Mouse (Mus musculus) hindbrain, embryonic 15.5 days (tissue): ENCODE measurements at regions not wholly inside any gene's neighbourhood (a gene's known extent, or its start where the extent isn't known, plus 50 kb on each side); places are given as distances from the start of the nearest gene placed in this dataset.
A peak's percentile ranks its signal among the peaks of the same experiment; 100 is the strongest.

Source experiments
- ATAC-seq: fragments of 200-750 bp; cut with Nextera tagmentation; 2 replicates; pipeline ENCODE4 v1.8.0; 2017; ENCODE audit warnings: low read depth, moderate number of reproducible peaks, moderate TSS enrichment; ENCODE audit not compliant: low FRiP score
- H3K27ac ChIP-seq: fragments of 300-500 bp; sonication (generic); replicated peaks from 2 replicates; pipeline ENCODE4 v1.5.1; 2015; ENCODE audit warnings: mild to moderate bottlenecking, inconsistent platforms
- H3K27me3 ChIP-seq: fragments of 300-500 bp; sonication (generic); 2 replicates; pipeline ENCODE4 v1.6.1; 2015; ENCODE audit warnings: control low read depth, inconsistent platforms
- H3K36me3 ChIP-seq: fragments of 300-500 bp; sonication (generic); 2 replicates; pipeline ENCODE4 v1.6.1; 2015; ENCODE audit warnings: control low read depth, inconsistent platforms
- H3K4me1 ChIP-seq: fragments of 300-500 bp; sonication (generic); replicated peaks from 2 replicates; pipeline ENCODE4 v1.6.1; 2015; ENCODE audit warnings: control low read depth, inconsistent platforms
- H3K4me2 ChIP-seq: fragments of 300-500 bp; sonication (generic); 2 replicates; pipeline ENCODE4 v1.6.1; 2015; ENCODE audit warnings: moderate library complexity, mild to moderate bottlenecking, inconsistent platforms
- H3K4me3 ChIP-seq: fragments of 300-500 bp; sonication (generic); 2 replicates; pipeline ENCODE4 v1.5.1; 2015; ENCODE audit warnings: mild to moderate bottlenecking, inconsistent platforms
- H3K9ac ChIP-seq: fragments of 300-500 bp; sonication (generic); 2 replicates; pipeline ENCODE4 v1.6.1; 2015; ENCODE audit warnings: inconsistent platforms
- H3K9me3 ChIP-seq: fragments of 300-500 bp; sonication (generic); 2 replicates; pipeline ENCODE4 v1.6.1; 2016; ENCODE audit warnings: control low read depth, inconsistent platforms
- WGBS: fragments of 180-500 bp; shearing (Covaris S2); methylation state at CpG from one replicate; pipeline ENCODE4 v1.1.7; 2015; 5-methylcytosine and 5-hydroxymethylcytosine counted together

- no peak overlapping the region for H3K27ac ChIP-seq
- no peak for ATAC-seq
- H3K4me3 ChIP-seq, result no peak overlapping the region
- 89% methylated on average over 2 of the region's 2 CpGs for WGBS
- no peaks in the 10 kb centered on the region for H3K36me3 ChIP-seq
- H3K27me3 ChIP-seq, result no peaks in the 10 kb centered on the region
- no peak overlapping the region for H3K9ac ChIP-seq
- no peak overlapping the region for H3K4me2 ChIP-seq
- no peaks in the 10 kb centered on the region for H3K4me1 ChIP-seq
- H3K9me3 ChIP-seq, result no peaks in the 10 kb centered on the region
These were observed 189.9 kb upstream of the Vstm2b start for GRCm38 (mm10) chr7:40708231-40708630.

- ATAC-seq, result no peak
- no peaks in the 10 kb centered on the region for H3K9me3 ChIP-seq
- WGBS, result 63% methylated on average over 6 of the region's 6 CpGs
These were observed 180.1 kb upstream of the Vstm2b start for GRCm38 (mm10) chr7:40717991-40718390.

GRCm38 (mm10) chr7:40736971-40737468 is 161.1 kb upstream of the Vstm2b start:
- Histone ChIP-seq H3K9ac (no peak overlapping the region), H3K4me1 (0 out of 2 replicates have a peak, but pooled peaks cover 4% of the 10 kb centered on the region), H3K27ac (no peak overlapping the region), H3K27me3 (no peaks in the 10 kb centered on the region), H3K4me2 (no peak overlapping the region), H3K36me3 (no peaks in the 10 kb centered on the region), H3K4me3 (no peak overlapping the region), H3K9me3 (no peaks in the 10 kb centered on the region)
- no peak for ATAC-seq
- WGBS, result 49% methylated on average over 6 of the region's 6 CpGs

More at GRCm38 (mm10) chr7:40717991-40718390, 180.1 kb upstream of the Vstm2b start:
- Histone ChIP-seq H3K4me2 (no peak overlapping the region), H3K27me3 (no peaks in the 10 kb centered on the region), H3K4me3 (no peak overlapping the region), H3K36me3 (no peaks in the 10 kb centered on the region), H3K27ac (no peak overlapping the region), H3K4me1 (no peaks in the 10 kb centered on the region), H3K9ac (no peak overlapping the region)

GRCm38 (mm10) chr7:40737496-40737895 is 160.6 kb upstream of the Vstm2b start:
- H3K4me3 ChIP-seq, result no peak overlapping the region
- no peak overlapping the region for H3K9ac ChIP-seq
- H3K36me3 ChIP-seq, result no peaks in the 10 kb centered on the region
- H3K27ac ChIP-seq, result no peak overlapping the region
- 65% methylated on average over 7 of the region's 7 CpGs for WGBS
- no peaks in the 10 kb centered on the region for H3K27me3 ChIP-seq
- no peak overlapping the region for H3K4me2 ChIP-seq
- H3K4me1 ChIP-seq, result 0 out of 2 replicates have a peak, but pooled peaks cover 4% of the 10 kb centered on the region
- no peaks in the 10 kb centered on the region for H3K9me3 ChIP-seq
- no peak for ATAC-seq

- H3K9ac ChIP-seq, result no peak overlapping the region
- H3K4me3 ChIP-seq, result no peak overlapping the region
- no peak for ATAC-seq
- WGBS, result 92% methylated on average over 3 of the region's 3 CpGs
- no peaks in the 10 kb centered on the region for H3K36me3 ChIP-seq
- H3K9me3 ChIP-seq, result no peaks in the 10 kb centered on the region
- H3K4me1 ChIP-seq, result 0 out of 2 replicates have a peak, but pooled peaks cover 4% of the 10 kb centered on the region
- H3K4me2 ChIP-seq, result no peak overlapping the region
- no peaks in the 10 kb centered on the region for H3K27me3 ChIP-seq
- no peak overlapping the region for H3K27ac ChIP-seq
These were observed 160.0 kb upstream of the Vstm2b start for GRCm38 (mm10) chr7:40738174-40738573.

GRCm38 (mm10) chr7:40742553-40743151 is 155.5 kb upstream of the Vstm2b start:
- no peaks in the 10 kb centered on the region for H3K9me3 ChIP-seq
- H3K9ac ChIP-seq, result no peak overlapping the region
- no peak overlapping the region for H3K27ac ChIP-seq
- H3K4me2 ChIP-seq, result no peak overlapping the region
- no peaks in the 10 kb centered on the region for H3K4me1 ChIP-seq
- H3K4me3 ChIP-seq, result no peak overlapping the region
- 58% methylated on average over 4 of the region's 4 CpGs for WGBS
- ATAC-seq, result no peak; the same call in 1 of the 2 replicates
- H3K36me3 ChIP-seq, result no peaks in the 10 kb centered on the region
- no peaks in the 10 kb centered on the region for H3K27me3 ChIP-seq

- ATAC-seq, result 0 out of 2 replicates have a peak, but pooled peaks have one; percentile 51
- H3K4me3 ChIP-seq, result no peak overlapping the region
- H3K9ac ChIP-seq, result no peak overlapping the region
- peaks cover 10% of the 10 kb centered on the region for H3K4me1 ChIP-seq
- no peak overlapping the region for H3K27ac ChIP-seq
- no peak overlapping the region for H3K4me2 ChIP-seq
- no peaks in the 10 kb centered on the region for H3K27me3 ChIP-seq
- 25% methylated on average over 2 of the region's 2 CpGs for WGBS
- H3K36me3 ChIP-seq, result no peaks in the 10 kb centered on the region
- no peaks in the 10 kb centered on the region for H3K9me3 ChIP-seq
These were observed 146.3 kb upstream of the Vstm2b start for GRCm38 (mm10) chr7:40751779-40752178.

- H3K4me1 ChIP-seq, result peaks cover 10% of the 10 kb centered on the region
- H3K9ac ChIP-seq, result no peak overlapping the region
- H3K4me2 ChIP-seq, result no peak overlapping the region
- H3K36me3 ChIP-seq, result no peaks in the 10 kb centered on the region
- no peaks in the 10 kb centered on the region for H3K9me3 ChIP-seq
- no peak overlapping the region for H3K27ac ChIP-seq
- 0 out of 2 replicates have a peak, but pooled peaks have one; percentile 27 for ATAC-seq
- no peaks in the 10 kb centered on the region for H3K27me3 ChIP-seq
- WGBS, result 54% methylated on average over 3 of the region's 3 CpGs
- no peak overlapping the region for H3K4me3 ChIP-seq
These were observed 145.9 kb upstream of the Vstm2b start for GRCm38 (mm10) chr7:40752195-40752594.

GRCm38 (mm10) chr7:40753490-40753889 is 144.6 kb upstream of the Vstm2b start:
- Histone ChIP-seq H3K36me3 (no peaks in the 10 kb centered on the region), H3K4me1 (peaks cover 10% of the 10 kb centered on the region), H3K9me3 (no peaks in the 10 kb centered on the region), H3K4me3 (no peak overlapping the region), H3K27me3 (no peaks in the 10 kb centered on the region), H3K27ac (no peak overlapping the region), H3K4me2 (no peak overlapping the region), H3K9ac (no peak overlapping the region)
- WGBS, result 62% methylated on average over 1 of the region's 1 CpGs
- ATAC-seq, result no peak

- ATAC-seq, result peak; percentile 42; the same call in 1 of the 2 replicates
- Histone ChIP-seq H3K27me3 (no peaks in the 10 kb centered on the region), H3K4me1 (peaks cover 8% of the 10 kb centered on the region; the same call in 1 of the 2 replicates), H3K9ac (no peak overlapping the region), H3K4me3 (no peak overlapping the region), H3K27ac (no peak overlapping the region), H3K4me2 (no peak overlapping the region), H3K36me3 (no peaks in the 10 kb centered on the region), H3K9me3 (no peaks in the 10 kb centered on the region)
- 8% methylated on average over 5 of the region's 5 CpGs for WGBS
These were observed 135.6 kb upstream of the Vstm2b start for GRCm38 (mm10) chr7:40762520-40762919.

- Histone ChIP-seq H3K9ac (no peak overlapping the region), H3K36me3 (no peaks in the 10 kb centered on the region), H3K4me3 (no peak overlapping the region), H3K9me3 (no peaks in the 10 kb centered on the region), H3K4me2 (no peak overlapping the region), H3K4me1 (peaks cover 8% of the 10 kb centered on the region; the same call in 1 of the 2 replicates), H3K27me3 (no peaks in the 10 kb centered on the region), H3K27ac (no peak overlapping the region)
- WGBS, result 49% methylated on average over 3 of the region's 3 CpGs
- no peak for ATAC-seq
These were observed 132.0 kb upstream of the Vstm2b start for GRCm38 (mm10) chr7:40766142-40766541.

GRCm38 (mm10) chr7:40776220-40776619 is 121.9 kb upstream of the Vstm2b start:
- Histone ChIP-seq H3K27me3 (no peaks in the 10 kb centered on the region), H3K9me3 (no peaks in the 10 kb centered on the region), H3K9ac (no peak overlapping the region), H3K36me3 (no peaks in the 10 kb centered on the region), H3K4me1 (peaks cover 4% of the 10 kb centered on the region; the same call in 1 of the 2 replicates), H3K27ac (no peak overlapping the region), H3K4me3 (no peak overlapping the region), H3K4me2 (no peak overlapping the region)
- ATAC-seq, result no peak
- 31% methylated on average over 4 of the region's 4 CpGs for WGBS
